Mouse (Mus musculus) embryonic stem cell, embryonic (primary cell): ENCODE results near the gene Tspan9.

Experiments used
- CTCF ChIA-PET, 4 experiments: fragments of 300-600 bp in 2 of 4; fragments of 350-600 bp in 2 of 4; sonication (Branson Sonifier 250); formaldehyde crosslinking; loops; one replicate each; lab custom pipeline; 2022; ENCODE audit warnings: inconsistent platforms in 2 of 4; lab: Charles Lee
- POLR2A ChIA-PET, 4 experiments: fragments of 300-600 bp in 2 of 4; fragments of 350-600 bp in 2 of 4; sonication (Branson Sonifier 250); formaldehyde crosslinking; loops; one replicate each; lab custom pipeline; 2022; ENCODE audit warnings: antibody characterized with exemption in 4 of 4, inconsistent platforms in 1 of 4; lab: Charles Lee

Gene Tspan9

GRCm38 (mm10) chr6:128030475-128030874 is 112.9 kb downstream of the Tspan9 start:
- ChIA-PET CTCF (interaction anchor here in 1 of 4 experiments (1.0 to 1.4 kb wide), 2 partner anchors 15 to 17 kb away, joined by 3 read pairs; no protein-coding TSS in a partner anchor), POLR2A (no interaction called here)

- POLR2A ChIA-PET, result interaction anchor here in 1 of 4 experiments (1.5 to 1.7 kb wide), 2 partner anchors 9 to 15 kb away, joined by 4 to 5 read pairs; no protein-coding TSS in a partner anchor
- CTCF ChIA-PET, result interaction anchor here in 3 of 4 experiments (0.7 to 1.9 kb wide), 5 partner anchors 9 to 440 kb away, joined by 3 to 6 read pairs (median 3); no protein-coding TSS in a partner anchor
These were observed 113.7 kb downstream of the Tspan9 start for GRCm38 (mm10) chr6:128029517-128030348.

DNA sequence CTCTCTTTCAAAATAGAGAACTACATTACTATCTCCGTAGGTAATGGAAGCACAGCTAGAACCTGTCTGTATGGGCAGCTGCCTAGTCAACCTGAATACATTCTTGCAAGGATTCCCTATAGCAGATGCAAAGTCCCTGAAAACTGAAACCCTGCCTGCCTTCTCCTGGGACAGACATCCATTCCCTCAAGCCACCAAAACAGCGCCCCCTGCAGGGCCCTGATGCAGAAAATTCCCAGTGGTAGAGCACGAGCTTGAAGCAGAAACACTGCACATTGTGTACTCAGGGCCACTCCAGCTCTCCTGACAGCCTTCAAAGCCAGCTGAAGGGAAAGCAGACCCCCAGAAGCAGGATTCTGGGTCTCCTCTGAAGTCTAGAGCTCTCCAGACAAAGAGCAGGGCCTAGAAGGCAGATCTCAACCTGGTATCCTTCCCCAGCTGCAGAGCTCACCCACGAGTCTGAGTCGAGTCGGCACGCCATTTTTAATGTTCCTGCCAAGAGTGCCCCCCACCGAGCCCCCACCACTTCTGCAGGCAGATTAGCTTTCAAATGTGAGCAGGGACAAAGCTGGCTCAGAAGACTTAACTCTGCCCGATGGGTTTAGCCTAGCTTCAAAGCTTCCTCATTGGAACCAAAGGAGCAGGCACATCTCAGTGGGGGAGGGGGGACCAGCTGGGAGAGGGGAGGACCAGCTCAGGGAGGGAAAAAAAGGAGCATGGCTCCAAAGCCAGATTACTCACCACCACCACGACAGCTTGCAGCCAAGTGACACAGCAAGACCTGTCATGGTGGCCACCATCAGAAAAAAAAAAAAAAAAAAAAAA is 115.1 kb downstream of the Tspan9 start:
- CTCF ChIA-PET, result interaction anchor here (0.5 to 1.9 kb wide), 88 partner anchors 8 to 1225 kb away, joined by 3 to 15 read pairs (median 3); no protein-coding TSS in a partner anchor
- POLR2A ChIA-PET, result interaction anchor here in 3 of 4 experiments (0.5 to 1.7 kb wide), 11 partner anchors 9 to 910 kb away, joined by 3 to 11 read pairs (median 4); no protein-coding TSS in a partner anchor

DNA sequence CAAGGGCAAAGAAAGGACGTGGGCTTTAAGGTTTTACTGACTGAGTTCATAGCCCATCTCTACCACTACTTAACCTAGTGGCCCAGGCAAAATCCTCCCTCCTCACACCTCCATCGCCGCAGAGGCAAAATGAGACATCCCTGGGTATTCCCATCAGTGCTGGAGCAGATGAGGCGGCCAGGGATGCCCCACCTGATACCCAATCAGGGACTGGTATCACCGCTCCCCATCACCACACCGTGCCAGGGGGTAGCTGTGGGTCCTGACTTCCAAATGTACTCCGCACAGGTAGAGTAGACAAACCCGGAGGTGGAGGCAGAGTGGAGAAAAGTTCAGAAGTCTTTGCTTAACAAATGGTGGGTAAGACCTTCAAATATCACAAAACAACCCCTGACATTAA is 117.4 kb downstream of the Tspan9 start:
- ChIA-PET CTCF (interaction anchor here in 2 of 4 experiments (0.6 to 0.8 kb wide), 2 partner anchors 41 to 355 kb away, joined by 3 read pairs; no protein-coding TSS in a partner anchor), POLR2A (interaction anchor here in 1 of 4 experiments (1.0 kb wide), 2 partner anchors 9 to 21 kb away, joined by 3 to 4 read pairs; no protein-coding TSS in a partner anchor)

DNA sequence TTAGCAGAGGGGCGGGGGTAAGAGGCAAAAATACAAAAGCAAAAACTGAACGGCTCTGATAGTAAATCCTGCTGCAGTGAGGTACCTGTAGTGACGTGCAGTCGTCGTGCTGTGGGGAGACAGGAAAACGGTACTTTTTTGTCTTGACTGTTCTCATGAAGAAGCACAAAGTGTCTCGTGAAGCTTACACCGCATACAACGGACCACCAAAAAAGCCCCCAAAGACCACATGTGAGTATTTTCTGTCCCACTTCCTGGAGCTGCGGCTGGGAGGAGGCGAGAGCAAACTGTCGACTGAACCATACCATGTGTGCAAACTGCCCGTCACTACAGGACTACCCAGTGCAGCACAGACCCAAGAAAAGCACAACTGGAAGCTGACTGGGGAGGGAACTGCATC is 117.8 kb downstream of the Tspan9 start:
- POLR2A ChIA-PET, result interaction anchor here in 1 of 4 experiments (1.0 kb wide), 2 partner anchors 9 to 22 kb away, joined by 3 to 4 read pairs; no protein-coding TSS in a partner anchor
- CTCF ChIA-PET, result interaction anchor here (0.6 to 1.8 kb wide), 6 partner anchors 9 to 356 kb away, joined by 3 to 7 read pairs (median 3); no protein-coding TSS in a partner anchor

DNA sequence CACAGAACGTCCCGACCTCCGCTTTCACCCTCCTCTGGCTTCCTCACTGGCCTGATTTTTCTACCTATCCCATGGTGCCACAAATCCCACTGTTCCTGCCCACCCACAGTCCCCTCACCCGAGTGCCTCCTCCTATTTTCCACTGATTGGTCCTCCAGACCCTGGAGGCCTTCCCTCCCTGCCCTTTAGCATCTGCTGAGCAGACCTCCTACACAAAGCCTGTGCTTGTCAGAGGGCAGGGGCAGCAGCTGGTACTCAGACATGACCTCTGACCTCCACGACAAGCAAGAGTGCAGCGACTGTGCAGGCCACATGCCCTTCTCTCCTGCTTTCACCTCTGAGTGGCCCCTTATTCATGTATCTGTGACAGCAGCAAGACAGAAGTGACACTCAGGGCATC is 121.2 kb downstream of the Tspan9 start:
- ChIA-PET CTCF (interaction anchor here in 2 of 4 experiments (1.1 to 1.9 kb wide), 2 partner anchors 13 kb away, joined by 3 to 5 read pairs; no protein-coding TSS in a partner anchor), POLR2A (interaction anchor here in 1 of 4 experiments (0.9 kb wide), 1 partner anchor 11 kb away, joined by 3 read pairs; no protein-coding TSS in a partner anchor)

GRCm38 (mm10) chr6:128021931-128022202 is 121.5 kb downstream of the Tspan9 start:
- ChIA-PET CTCF (interaction anchor here in 2 of 4 experiments (1.1 to 1.9 kb wide), 2 partner anchors 13 kb away, joined by 3 to 5 read pairs; no protein-coding TSS in a partner anchor), POLR2A (interaction anchor here in 1 of 4 experiments (0.9 kb wide), 1 partner anchor 11 kb away, joined by 3 read pairs; no protein-coding TSS in a partner anchor)

- ChIA-PET POLR2A (interaction anchor here in 3 of 4 experiments (0.7 to 1.1 kb wide), 3 partner anchors 12 to 456 kb away, joined by 3 to 5 read pairs (median 4); no protein-coding TSS in a partner anchor), CTCF (interaction anchor here in 3 of 4 experiments (0.9 to 1.9 kb wide), 3 partner anchors 13 to 44 kb away, joined by 3 to 5 read pairs (median 4); no protein-coding TSS in a partner anchor)
These were observed 122.1 kb downstream of the Tspan9 start for GRCm38 (mm10) chr6:128021106-128021930.

- CTCF ChIA-PET, result interaction anchor here in 3 of 4 experiments (0.9 to 1.9 kb wide), 4 partner anchors 8 to 45 kb away, joined by 3 to 5 read pairs (median 4); no protein-coding TSS in a partner anchor
- POLR2A ChIA-PET, result interaction anchor here in 2 of 4 experiments (0.7 to 1.1 kb wide), 2 partner anchors 27 to 455 kb away, joined by 4 to 5 read pairs; no protein-coding TSS in a partner anchor
These were observed 122.8 kb downstream of the Tspan9 start for GRCm38 (mm10) chr6:128020521-128021057.

- CTCF ChIA-PET, result interaction anchor here in 3 of 4 experiments (0.9 to 2.8 kb wide), 6 partner anchors 8 to 45 kb away, joined by 3 to 11 read pairs (median 4); no protein-coding TSS in a partner anchor
These were observed 123.3 kb downstream of the Tspan9 start for GRCm38 (mm10) chr6:128020053-128020452.

GRCm38 (mm10) chr6:128019119-128019518 is 124.3 kb downstream of the Tspan9 start:
- ChIA-PET POLR2A (interaction anchor here in 2 of 4 experiments (0.6 to 1.4 kb wide), 4 partner anchors 9 to 72 kb away, joined by 3 to 4 read pairs (median 4); no protein-coding TSS in a partner anchor), CTCF (interaction anchor here in 3 of 4 experiments (1.0 to 2.8 kb wide), 4 partner anchors 9 to 13 kb away, joined by 3 to 11 read pairs (median 6); no protein-coding TSS in a partner anchor)

More at GRCm38 (mm10) chr6:128020053-128020452, 123.3 kb downstream of the Tspan9 start:
- POLR2A ChIA-PET, result interaction anchor here in 1 of 4 experiments (1.1 kb wide), 1 partner anchor 28 kb away, joined by 4 read pairs; no protein-coding TSS in a partner anchor

DNA sequence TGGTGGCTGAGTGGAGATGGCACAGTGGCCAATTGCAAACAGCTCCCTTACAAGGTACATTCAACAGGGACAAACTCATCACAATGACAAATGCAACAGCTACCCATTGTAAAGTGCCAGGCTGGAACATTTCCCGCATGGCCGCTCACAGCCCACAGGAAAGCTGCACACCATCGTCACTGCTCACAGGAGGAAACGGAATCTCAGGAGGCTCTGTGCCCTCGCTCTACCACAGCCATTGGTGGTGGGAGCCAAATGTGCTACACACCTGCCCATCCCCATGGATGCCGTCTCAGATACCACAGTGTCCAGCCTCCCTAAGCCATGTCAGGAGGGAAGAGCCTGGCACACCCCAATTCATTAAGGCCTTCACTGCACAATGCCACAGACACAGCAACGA is 128.1 kb downstream of the Tspan9 start:
- POLR2A ChIA-PET, result interaction anchor here in 1 of 4 experiments (1.9 kb wide), 1 partner anchor 14 kb away, joined by 5 read pairs; no protein-coding TSS in a partner anchor
- CTCF ChIA-PET, result interaction anchor here in 2 of 4 experiments (0.6 to 1.2 kb wide), 3 partner anchors 13 to 416 kb away, joined by 3 to 5 read pairs (median 5); no protein-coding TSS in a partner anchor

- ChIA-PET POLR2A (interaction anchor here in 2 of 4 experiments (0.7 to 1.0 kb wide), 2 partner anchors 16 to 20 kb away, joined by 3 to 5 read pairs; no protein-coding TSS in a partner anchor), CTCF (interaction anchor here in 3 of 4 experiments (0.8 to 3.6 kb wide), 8 partner anchors 15 to 1563 kb away, joined by 3 to 15 read pairs (median 4); no protein-coding TSS in a partner anchor)
These were observed 131.6 kb downstream of the Tspan9 start for GRCm38 (mm10) chr6:128011781-128012180.

- ChIA-PET CTCF (interaction anchor here (0.6 to 3.6 kb wide), 13 partner anchors 16 to 1564 kb away, joined by 3 to 15 read pairs (median 3); no protein-coding TSS in a partner anchor), POLR2A (interaction anchor here in 2 of 4 experiments (0.6 to 1.2 kb wide), 5 partner anchors 9 to 24 kb away, joined by 3 to 5 read pairs (median 4); no protein-coding TSS in a partner anchor)
These were observed 132.3 kb downstream of the Tspan9 start for GRCm38 (mm10) chr6:128011071-128011477.

GRCm38 (mm10) chr6:128010135-128010971 is 133.0 kb downstream of the Tspan9 start:
- ChIA-PET CTCF (interaction anchor here (0.7 to 3.6 kb wide), 10 partner anchors 18 to 102 kb away, joined by 3 to 15 read pairs (median 3); no protein-coding TSS in a partner anchor), POLR2A (interaction anchor here in 2 of 4 experiments (0.7 to 1.2 kb wide), 4 partner anchors 8 to 24 kb away, joined by 3 to 5 read pairs (median 4); no protein-coding TSS in a partner anchor)
